In genomic region chr6:135575294-135575693, GRCm38 (mm10) we compare ENCODE assay signal across 8 mouse cellular contexts.
"Had no signal": no experiment of that assay in that cellular context is flagged by ENCODE, and none has a peak within 500 bp of the region (broad histone marks: within the 10 kb centered on the region; RNA-seq: fewer than 3 reads in every experiment).

No protein-coding gene starts in this region.

- ATAC-seq: hindbrain, embryonic 16.5 days; inflammation-experienced regulatory T-cells, adult 6 months; midbrain, embryonic 13.5 days had no signal

- H3K36me3 ChIP-seq: limb, embryonic 15.5 days; liver, embryonic 13.5 days; midbrain, embryonic 13.5 days had no signal

- H3K27ac ChIP-seq: limb, embryonic 15.5 days; liver, embryonic 13.5 days; midbrain, embryonic 13.5 days had no signal

- H3K9ac ChIP-seq: limb, embryonic 15.5 days; liver, embryonic 13.5 days; midbrain, embryonic 13.5 days had no signal

- H3K27me3 ChIP-seq: limb, embryonic 15.5 days; liver, embryonic 13.5 days; midbrain, embryonic 13.5 days had no signal

- DNase-seq: liver, embryonic 13.5 days; lung, adult 18-20 months; right cerebral cortex, postnatal 25 days; thymus, postnatal 4 days had no signal

- H3K4me1 ChIP-seq: limb, embryonic 15.5 days; liver, embryonic 13.5 days had no signal

- H3K4me2 ChIP-seq: limb, embryonic 15.5 days; liver, embryonic 13.5 days; midbrain, embryonic 13.5 days had no signal

- H3K4me3 ChIP-seq: limb, embryonic 15.5 days; liver, embryonic 13.5 days; midbrain, embryonic 13.5 days had no signal

- H3K9me3 ChIP-seq: limb, embryonic 15.5 days; liver, embryonic 13.5 days; midbrain, embryonic 13.5 days had no signal
